Mouse (Mus musculus) lung, adult 2 months (tissue): ENCODE results near the gene Olfr649.

Experiments used
- CTCF ChIP-seq: fragments of 200-500 bp; IDR thresholded peaks from 2 replicates; pipeline ENCODE4 v1.5.1; 2011; ENCODE audit warnings: mild to moderate bottlenecking, low read length, control low read depth; ENCODE audit not compliant: insufficient read depth
- POLR2A ChIP-seq: fragments of 200-500 bp; IDR thresholded peaks from 2 replicates; pipeline ENCODE4 v1.6.1; 2011; ENCODE audit warnings: low read depth, mild to moderate bottlenecking, control low read depth, low read length, borderline replicate concordance; ENCODE audit errors: extremely low read depth

- TF ChIP-seq CTCF = no peak
- no peak for TF ChIP-seq POLR2A
These were observed at the start of gene Olfr649 for GRCm38 (mm10) chr7:104195885-104196284.
